Mouse (Mus musculus): ENCODE measurements around the gene Ebf1. TPM values are rescaled to one million over a fixed set of nuclear protein-coding genes. Genes with fewer than 3 reads are reported as not detected.

Gene Ebf1
- total RNA-seq, 2 experiments from 2014 or later = 29.5 to 35.3 TPM

- no peak for DNase-seq
- intact Hi-C loops (cut with DNase I) = no loop called here
Measured at GRCm38 (mm10) chr11:44727376-44727775, 110.3 kb downstream of the Ebf1 start.

- intact Hi-C loops (cut with DNase I) = no loop called here
Measured at GRCm38 (mm10) chr11:44727821-44728220, 110.7 kb downstream of the Ebf1 start.

DNA sequence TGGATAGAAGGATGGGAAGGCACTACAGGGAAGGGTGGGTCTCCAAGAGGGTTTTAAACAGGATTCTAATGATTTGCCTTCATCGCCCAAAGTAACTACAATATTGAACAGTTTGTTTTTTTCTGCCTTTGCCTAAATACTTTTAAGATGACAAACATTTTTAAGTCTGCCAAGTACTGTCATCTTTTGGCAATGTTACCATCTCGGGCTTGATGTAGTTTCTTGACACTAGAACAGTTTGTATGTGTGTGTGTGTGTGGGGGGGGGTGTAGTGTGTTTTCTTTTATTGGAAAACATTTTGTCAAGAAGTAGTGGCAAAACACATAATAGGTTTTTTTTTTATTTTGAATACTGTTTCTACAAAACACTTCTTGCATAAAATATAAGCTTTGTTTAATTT is 111.2 kb downstream of the Ebf1 start:
- DNase-seq = no peak
- intact Hi-C loops (cut with DNase I) = no loop called here

More at GRCm38 (mm10) chr11:44727821-44728220, 110.7 kb downstream of the Ebf1 start:
- no peak for DNase-seq

- intact Hi-C loops (cut with DNase I) = no loop called here
- no peak for DNase-seq
Measured at GRCm38 (mm10) chr11:44729931-44730330, 112.8 kb downstream of the Ebf1 start.

- no peak for DNase-seq
- intact Hi-C loops (cut with DNase I) = no loop called here
Measured at GRCm38 (mm10) chr11:44731763-44732162, 114.6 kb downstream of the Ebf1 start.

GRCm38 (mm10) chr11:44733276-44733675 is 116.2 kb downstream of the Ebf1 start:
- intact Hi-C loops (cut with DNase I) = no loop called here
- no peak for DNase-seq

DNA sequence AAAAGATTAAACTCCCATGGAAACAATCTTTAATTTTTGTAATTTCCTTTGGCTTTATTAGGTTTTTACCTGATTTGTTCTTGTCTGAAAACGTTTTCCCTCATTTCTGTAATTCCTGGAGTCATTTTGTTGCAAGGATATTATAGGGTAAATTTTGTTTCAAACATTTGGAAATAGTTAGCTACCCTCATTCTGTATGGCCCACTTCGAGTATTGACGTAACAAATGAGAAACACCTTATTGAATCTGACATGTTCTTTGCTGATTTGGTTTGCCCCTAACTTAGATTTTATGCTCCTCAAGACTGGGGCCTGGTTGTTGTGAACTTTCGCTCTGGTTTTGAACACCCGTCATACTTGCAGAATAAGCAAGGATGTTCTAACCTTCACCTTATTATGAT is 120.9 kb downstream of the Ebf1 start:
- intact Hi-C loops (cut with DNase I) = no loop called here
- no peak for DNase-seq

GRCm38 (mm10) chr11:44738820-44739219 is 121.7 kb downstream of the Ebf1 start:
- intact Hi-C loops (cut with DNase I) = no loop called here
- DNase-seq = peak in 1 of 2 experiments; percentile 20

DNA sequence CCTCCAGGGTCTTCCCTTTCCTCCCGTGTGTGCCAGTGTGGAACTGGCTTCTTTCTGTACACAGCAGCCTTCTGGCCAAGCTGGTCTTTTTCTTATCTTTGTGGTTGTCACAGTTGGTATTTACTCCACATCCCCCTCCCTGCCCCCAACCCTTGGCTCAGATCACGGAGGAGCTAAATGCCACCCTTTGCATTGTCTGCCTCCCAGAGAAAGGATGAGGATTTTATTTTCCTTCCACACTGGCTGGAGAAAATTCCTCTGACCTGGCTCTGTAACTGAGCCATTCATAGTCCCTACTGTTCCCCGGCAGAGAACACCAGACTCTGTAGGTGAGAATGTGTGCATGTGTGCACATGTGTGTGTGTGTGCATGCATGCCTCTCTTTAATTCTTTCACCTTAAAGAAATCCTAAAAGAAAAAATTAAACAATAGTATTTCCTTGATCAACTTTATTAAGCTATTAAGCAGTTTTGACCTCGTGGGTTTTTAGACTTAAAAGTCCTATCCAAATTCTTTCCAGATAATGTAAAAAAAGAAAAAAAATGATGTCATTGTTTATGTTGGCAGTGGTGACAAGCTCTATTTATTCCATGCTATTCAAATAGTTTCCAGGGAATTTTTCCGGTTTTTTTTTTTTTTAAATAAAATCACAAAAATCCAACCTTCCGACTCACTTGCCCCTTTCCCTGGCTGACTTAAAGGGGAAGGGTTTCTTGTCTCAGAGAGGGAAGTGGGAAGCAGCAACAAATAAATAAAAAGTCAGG is 123.3 kb downstream of the Ebf1 start:
- peak; percentile 38 to 40 for DNase-seq
- intact Hi-C loops (cut with DNase I) = loop anchor here (2.0 to 10.0 kb wide), 2 partner anchors 120 to 264 kb away; no protein-coding TSS in a partner anchor

- peak in 1 of 2 experiments; percentile 31 for DNase-seq
- intact Hi-C loops (cut with DNase I) = loop anchor here (2.0 to 10.0 kb wide), 2 partner anchors 120 to 264 kb away; no protein-coding TSS in a partner anchor
Measured at GRCm38 (mm10) chr11:44741042-44741491, 124.0 kb downstream of the Ebf1 start.

DNA sequence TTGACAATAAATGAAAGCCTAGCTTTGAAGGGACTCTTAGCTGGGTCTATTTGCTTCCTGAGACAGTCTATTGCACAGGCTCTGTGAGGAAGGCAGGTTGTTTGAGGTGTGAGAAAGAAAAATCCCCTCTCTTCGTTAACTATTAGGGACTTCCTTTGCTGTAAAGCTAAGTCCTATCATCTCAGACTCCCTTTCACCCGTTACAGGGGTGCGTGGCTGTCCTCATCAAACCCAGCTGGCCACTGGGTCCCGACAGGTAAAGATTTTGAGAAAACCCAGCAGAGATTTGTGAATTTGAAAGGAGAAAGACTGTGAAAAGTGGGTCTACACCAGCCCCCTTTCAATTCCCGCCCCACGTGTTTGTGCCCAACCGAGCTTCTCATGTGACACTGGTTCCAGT is 127.3 kb downstream of the Ebf1 start:
- intact Hi-C loops (cut with DNase I) = loop anchor here (10.0 kb wide), 1 partner anchor 260 kb away; no protein-coding TSS in a partner anchor
- no peak for DNase-seq

DNA sequence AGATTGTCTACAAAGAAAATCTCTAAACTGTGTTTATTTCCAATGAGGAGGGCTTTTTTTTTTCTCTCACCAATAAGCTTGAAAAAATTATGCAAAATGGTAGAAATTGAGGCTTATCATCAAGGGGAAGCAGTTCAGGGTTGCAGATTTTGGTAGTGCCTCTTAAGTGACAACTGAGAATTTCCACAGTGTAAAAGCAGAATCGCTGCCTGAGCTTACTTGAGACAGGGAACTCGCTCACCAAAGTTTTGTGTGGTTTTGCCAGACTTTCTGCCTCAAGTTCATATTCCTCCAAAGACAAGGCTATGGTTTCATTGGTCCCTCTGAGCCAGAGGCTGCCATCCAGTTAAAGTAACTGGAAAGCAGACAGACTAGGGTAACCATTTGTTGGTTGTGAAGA is 128.8 kb downstream of the Ebf1 start:
- intact Hi-C loops (cut with DNase I) = loop anchor here (10.0 kb wide), 1 partner anchor 259 kb away; no protein-coding TSS in a partner anchor

GRCm38 (mm10) chr11:44746731-44747130 is 129.6 kb downstream of the Ebf1 start:
- DNase-seq = peak; percentile 11 to 22
- intact Hi-C loops (cut with DNase I) = loop anchor here (10.0 kb wide), 1 partner anchor 258 kb away; no protein-coding TSS in a partner anchor

More for the DNA sequence above, 128.8 kb downstream of the Ebf1 start:
- no peak for DNase-seq

- no peak for DNase-seq
- intact Hi-C loops (cut with DNase I) = loop anchor here (10.0 kb wide), 1 partner anchor 255 kb away; no protein-coding TSS in a partner anchor
Measured at GRCm38 (mm10) chr11:44749309-44749708, 132.2 kb downstream of the Ebf1 start.

DNA sequence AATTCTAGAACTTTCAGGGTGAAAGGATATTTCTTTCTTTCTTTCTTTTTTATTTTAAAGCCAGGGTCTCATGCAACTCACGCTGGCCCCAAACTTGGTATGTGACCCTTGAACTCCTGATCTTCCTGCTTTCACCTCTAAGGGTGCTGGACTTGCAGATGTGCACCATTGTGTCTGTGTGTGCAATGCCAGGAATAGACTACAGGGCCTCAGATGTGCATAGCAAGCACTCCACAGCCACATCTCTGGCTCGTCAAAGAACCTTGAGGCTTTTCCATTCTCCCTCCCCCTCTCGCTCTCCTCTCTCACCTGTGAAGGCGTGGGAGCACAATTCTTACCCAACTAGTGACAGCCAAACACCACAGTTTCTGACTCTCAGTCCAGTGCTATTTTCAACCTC is 137.2 kb downstream of the Ebf1 start:
- intact Hi-C loops (cut with DNase I) = no loop called here
- DNase-seq = no peak

DNA sequence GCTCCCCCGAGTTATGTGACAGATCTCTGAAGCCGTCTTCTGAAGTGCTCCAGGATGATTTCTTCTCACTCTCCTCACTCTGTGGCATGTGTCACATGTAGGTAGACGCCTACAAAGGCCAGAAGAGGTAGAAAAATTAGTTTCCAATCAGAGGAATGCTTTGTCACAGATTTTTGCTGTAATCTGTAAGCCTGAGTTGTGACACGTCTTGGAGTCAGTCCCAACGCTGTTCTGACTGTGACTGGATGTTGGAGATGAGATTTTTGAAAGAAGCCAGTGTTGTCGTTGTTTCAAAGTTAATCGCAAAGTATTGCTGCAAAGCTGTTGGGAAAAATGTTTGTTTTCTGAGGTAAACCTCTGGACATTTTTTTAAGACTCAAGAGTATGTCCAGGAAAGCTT is 139.2 kb downstream of the Ebf1 start:
- intact Hi-C loops (cut with DNase I) = no loop called here

GRCm38 (mm10) chr11:44758857-44759256 is 141.7 kb downstream of the Ebf1 start:
- intact Hi-C loops (cut with DNase I) = no loop called here
- no peak for DNase-seq

More for the DNA sequence above, 139.2 kb downstream of the Ebf1 start:
- DNase-seq = peak in 1 of 2 experiments; percentile 25

DNA sequence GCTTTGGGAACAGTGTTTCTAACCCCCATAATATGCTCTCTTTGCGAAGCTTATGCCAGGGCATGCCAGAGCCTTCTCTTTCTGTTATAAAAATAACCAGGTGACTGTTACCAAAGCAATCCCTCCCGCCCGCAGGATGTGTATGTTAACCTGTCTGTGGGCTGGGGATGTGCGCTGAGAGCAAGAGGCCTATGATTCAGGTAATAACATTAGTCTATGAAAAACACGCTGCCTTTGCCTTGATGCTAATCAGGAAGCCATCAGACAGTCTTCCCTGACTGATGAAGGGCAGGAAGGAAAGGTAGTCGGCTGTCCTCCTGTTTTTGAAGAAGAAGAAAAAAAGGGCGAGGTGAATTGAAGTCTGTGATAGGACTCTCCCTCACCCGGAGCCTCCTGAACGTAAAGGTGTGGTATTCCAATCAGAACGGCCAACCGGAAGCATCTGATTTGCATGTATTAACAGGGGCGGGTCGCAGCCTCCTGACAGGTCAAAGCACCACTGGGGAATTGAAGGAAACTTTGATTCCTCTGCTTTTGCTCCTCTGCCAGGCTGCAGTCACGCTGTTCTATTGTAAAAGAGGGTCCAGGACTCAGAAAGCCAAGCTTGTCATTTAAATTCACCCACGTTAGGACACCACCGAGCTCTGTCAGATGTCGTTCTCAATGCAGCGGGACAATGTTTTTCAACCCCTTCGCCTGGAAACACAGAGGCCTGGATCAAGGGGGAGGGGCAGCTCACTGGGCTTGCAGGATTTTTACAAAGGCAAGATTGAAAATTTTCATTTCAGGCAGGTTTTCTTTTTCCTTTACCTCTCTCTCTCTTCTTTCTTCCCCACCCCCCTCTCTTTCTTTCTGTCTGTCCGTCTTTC is 144.2 kb downstream of the Ebf1 start:
- peak in 1 of 2 experiments; percentile 18 for DNase-seq

DNA sequence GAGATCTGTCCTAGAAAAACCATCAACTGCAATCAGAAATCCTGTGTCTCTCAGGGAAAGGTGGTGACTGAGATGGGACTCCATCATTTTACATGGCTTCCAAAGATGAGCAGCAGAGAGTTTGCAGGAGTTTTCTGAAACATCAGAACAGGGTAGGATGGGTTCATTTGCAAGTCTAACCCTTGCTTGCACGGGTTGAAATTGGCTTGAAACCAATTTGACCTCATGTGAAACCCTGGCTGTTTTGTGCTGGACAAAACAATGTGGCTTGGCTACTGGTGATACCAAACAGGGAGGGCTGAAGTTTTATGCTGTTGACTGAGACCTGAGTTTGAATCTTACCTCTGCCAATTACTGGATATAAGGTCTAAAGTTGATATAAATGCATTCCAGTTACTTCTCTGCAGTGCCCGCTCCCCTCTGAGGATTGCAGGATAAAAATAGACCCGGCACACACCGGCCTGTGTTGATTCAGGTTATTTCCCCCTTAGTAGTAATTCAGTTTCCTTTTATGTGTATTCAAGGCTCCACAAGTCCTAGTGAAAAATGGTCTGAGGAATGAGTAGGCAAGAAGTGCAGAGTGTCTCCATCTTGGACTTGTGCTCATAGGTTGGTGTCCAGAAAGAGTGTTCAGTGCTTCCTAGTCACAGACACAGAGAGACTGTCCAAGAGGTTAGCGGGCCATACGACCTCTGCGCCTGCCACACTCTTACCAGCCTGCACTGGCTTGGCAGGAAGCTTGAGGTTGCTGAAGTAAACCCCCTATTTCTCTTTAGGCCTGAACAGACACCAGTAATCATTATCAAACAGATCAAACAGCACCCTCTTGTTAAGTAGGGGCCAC is 147.1 kb downstream of the Ebf1 start:
- intact Hi-C loops (cut with DNase I) = no loop called here
- DNase-seq = no peak

More for the DNA sequence above, 144.2 kb downstream of the Ebf1 start:
- intact Hi-C loops (cut with DNase I) = no loop called here

GRCm38 (mm10) chr11:44764988-44765387 is 147.9 kb downstream of the Ebf1 start:
- DNase-seq = no peak
- intact Hi-C loops (cut with DNase I) = no loop called here

Data from heart, postnatal 10 days (tissue).